Mouse (Mus musculus): Measurements from ENCODE around the gene Sbp.
"Not testable (repeated sequence)": the region's sequence is repeated elsewhere in the genome, so short reads cannot be mapped to it uniquely, and the experiment has no call there.

Gene Sbp

DNA sequence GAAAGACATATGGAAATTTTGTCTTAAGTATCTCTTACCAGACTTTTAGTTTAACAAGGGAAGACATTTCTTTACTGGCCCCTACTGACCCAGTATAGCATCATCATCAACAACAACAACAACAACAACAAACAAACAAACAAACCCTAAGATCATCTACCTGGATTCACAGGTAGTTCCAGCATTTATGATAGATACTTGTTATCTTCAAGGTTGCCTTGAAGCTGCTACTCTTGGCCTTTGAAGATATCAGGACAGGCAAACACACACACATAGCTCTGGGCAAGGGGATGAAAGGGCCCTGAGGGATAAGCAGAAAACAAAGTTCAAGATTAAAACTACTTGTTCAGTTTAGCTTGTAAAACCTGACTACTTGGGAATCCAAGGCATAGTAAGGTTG is at the start of gene Sbp:
Sbp (plus strand) TSS at position 301 of the 400 bp plus-strand sequence.
- no peak for DNase-seq

- not testable (repeated sequence) for DNase-seq
Measured at GRCm38 (mm10) chr17:23917158-23917557, 24.3 kb upstream of the Sbp start, which contains the start of gene Dcpp3. Gene Dcpp3, plus strand, starts transcription at chr17:23917458.

DNA sequence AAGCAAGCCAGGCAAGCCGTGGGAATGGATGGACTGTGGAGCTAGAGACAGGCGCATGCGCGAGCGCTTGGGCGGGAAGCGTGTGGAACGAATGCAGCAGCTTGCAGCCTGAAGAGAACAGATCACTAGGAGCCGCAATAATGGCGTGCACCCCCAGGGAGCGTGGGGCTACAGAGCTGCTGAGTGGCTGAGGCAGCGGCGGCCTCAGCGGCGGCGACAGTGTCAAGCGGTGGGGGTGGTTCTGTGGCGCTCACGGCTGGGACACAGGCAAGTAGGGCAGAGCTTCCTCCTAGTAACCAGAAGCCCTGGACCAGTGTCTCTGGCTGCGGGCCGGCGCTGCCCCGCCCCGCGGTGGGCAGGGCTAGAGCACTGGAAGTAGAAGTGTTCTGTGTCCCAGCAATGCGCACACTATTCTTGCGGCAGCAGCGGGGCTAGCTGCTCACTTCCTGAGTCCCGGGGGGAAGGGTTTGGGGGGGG is 16.9 kb upstream of the Sbp start:
- peak; percentile 83 for DNase-seq

DNA sequence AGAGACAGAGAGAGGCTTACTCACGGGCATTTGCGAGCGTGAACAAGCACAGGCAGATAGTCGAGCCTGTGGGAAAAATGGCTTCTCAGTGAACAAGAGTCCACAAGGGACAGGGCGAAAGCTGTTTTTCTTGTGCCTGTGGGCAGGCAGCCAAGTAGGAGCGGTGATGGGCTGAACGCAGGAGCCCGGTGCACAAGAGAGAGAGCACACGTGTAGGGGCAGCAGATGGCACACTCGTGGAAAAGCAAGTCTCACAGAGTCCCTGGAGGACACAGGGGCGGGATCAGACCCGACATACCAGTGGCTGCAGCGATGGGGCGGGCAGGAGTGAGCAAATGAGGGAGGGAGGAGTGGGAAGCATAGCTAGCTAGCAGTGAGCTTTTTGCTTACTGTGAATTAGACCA is 16.4 kb upstream of the Sbp start:
- DNase-seq: peak; percentile 56

DNA sequence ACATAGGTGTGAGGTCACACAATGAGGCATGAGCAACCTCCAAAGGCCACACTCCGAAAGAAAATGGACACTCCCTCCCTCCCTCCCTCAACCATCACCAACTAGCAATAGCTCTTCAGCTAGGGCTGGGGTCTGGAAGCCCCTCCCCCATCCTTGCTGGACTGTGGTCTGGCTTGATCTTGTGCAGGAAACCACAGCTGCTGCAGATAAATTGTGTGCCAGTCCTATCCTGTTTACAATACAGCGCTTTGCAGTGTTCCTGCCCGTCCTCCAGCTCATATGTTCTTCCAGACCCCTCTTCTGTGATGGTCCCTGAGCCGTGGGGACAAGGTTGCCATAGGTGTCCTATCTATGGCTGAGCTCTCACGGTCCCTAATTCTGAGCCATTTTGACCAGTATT is 10.3 kb upstream of the Sbp start:
- DNase-seq: no peak

DNA sequence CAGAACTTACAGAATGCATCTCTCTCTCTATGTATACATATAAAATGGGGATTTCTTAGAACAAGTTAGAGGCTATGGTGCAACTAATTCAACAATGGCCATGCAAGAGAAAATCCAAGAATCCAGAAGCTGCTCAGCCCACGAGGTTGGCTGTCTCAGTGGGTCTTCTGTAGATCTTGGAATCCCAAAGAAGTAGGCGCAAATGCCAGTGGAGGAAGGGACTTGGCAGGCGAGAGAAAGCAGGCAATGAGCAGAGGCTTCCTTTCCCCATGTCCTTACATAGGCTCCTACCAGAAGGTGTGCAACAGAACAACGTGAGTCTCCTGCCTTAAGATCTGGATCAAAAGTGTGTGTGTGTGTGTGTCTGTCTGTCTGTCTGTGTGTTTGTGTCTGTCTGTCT is 6.0 kb downstream of the Sbp start:
- not testable (repeated sequence) for DNase-seq

- DNase-seq: no peak
Measured at GRCm38 (mm10) chr17:23949068-23949467, 7.6 kb downstream of the Sbp start.

DNA sequence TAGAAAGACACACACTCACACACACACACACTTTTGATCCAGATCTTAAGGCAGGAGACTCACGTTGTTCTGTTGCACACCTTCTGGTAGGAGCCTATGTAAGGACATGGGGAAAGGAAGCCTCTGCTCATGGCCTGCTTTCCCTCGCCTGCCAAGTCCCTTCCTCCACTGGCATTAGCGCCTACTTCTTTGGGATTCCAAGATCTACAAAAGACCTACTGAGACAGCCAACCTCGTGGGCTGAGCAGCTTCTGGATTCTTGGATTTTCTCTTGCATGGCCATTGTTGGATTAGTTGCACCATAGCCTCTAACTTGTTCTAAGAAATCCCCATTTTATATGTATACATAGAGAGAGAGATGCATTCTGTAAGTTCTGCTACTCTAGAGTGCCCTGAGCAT is 9.4 kb downstream of the Sbp start:
- DNase-seq: not testable (repeated sequence)

GRCm38 (mm10) chr17:23955174-23955573 is 13.7 kb downstream of the Sbp start, which contains the start of gene Sbpl:
Gene Sbpl, minus strand, starts transcription at chr17:23955274.
- DNase-seq: no peak

DNA sequence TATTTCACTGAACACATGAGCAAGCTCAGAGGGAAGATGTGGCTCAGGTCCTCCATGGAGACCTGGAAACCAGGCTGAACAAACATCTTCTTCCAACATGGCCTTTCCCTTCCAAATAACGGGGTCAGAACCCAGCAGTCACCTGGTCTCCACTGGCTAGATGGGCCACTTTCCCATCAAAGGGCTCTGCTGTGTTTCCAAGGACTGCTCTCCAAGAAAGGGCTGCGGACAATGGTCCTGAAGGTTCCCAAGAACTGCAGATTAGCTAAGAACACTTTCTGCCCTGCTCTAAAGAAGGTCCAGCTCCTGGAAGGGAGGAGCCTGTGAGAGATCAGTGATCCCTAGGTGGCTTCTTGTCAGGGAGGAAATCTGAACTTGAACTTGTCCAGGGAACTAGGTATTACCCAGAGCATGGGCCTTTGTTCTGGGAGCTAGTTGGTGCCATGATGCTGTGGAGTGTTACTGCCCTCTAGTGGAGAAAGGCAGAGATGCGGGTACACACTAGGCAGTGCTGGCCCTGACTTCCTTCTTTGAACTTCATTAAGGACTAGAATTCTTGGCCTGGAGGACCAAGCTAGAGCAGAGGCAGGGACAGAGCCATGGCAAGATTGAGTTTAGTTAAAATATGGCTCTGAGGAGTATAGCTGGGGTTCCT is 18.7 kb downstream of the Sbp start:
- DNase-seq: peak; percentile 80

- no peak for DNase-seq
Measured at GRCm38 (mm10) chr17:23961573-23962122, 20.2 kb downstream of the Sbp start.

DNA sequence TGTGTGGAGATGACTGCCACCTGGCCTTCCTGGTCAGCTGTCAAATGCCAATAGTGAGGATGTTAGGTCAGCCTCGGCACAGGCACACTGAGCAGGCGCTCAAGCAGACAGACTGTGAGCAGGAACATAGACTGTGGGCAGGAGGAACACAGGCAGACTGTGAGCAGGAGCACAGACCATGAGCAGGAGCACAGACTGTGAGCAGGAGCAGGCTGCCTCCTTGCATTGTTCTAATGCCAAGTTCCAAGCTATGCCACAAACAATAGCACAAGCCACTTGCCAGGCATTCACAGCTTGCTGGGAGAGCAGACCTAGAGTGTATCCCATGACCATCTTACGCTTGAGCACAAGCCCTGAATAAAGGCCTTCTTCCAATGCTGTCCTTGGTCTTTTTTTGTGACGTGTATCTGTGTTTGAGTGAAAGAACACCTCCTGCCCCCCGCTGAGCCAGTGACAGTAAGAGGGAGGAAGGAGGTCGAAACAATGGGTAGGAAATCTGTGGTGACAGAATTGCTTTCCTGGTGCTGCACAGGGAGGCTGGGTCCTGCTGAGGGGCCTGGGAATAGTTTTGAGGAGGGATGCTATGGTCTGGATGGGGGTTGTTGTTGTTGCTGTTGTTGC is 24.4 kb downstream of the Sbp start:
- no peak for DNase-seq

GRCm38 (mm10) chr17:23966658-23967401 is 25.4 kb downstream of the Sbp start:
- no peak for DNase-seq

GRCm38 (mm10) chr17:23968780-23969179 is 27.3 kb downstream of the Sbp start:
- DNase-seq: peak; percentile 64

DNA sequence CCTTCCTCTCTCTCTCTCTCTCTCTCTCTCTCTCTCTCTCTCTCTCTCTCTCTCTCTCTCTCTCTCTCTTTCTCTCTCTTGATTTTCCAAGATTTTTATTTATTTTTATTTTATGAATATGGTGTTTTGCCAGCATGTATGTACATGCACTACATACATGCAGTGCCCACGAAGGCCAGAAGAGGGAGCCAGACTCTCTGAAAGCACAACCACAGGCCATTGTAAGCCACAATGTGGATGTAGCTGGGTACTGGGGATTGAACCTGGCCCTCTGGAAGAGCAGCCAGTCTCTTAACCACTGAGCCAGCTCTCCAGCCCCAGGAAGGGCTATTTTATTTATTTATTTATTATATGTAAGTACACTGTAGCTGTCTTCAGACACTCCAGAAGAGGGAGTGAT is 27.8 kb downstream of the Sbp start:
- peak; percentile 89 for DNase-seq

DNA sequence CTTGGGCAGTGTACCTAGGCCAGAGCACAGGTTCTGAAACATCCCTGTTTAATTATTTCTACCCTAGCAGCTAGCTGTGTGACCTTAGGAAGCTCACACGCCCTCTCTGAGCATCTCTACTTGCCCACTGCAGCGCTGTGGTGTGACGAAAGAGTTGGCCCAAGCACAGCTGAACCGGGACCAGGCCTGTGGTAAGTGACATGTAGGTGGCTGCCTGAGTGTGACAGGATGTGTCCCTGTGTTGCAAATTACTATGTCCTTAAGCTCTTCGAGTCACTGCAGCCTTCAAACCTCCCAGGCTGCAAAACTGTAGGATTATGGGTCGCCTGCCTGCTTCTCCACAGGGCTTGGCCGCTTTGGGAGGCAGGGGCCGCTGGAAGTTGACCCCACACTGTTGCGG is 29.8 kb downstream of the Sbp start:
- DNase-seq: no peak

- DNase-seq: no peak
Measured at GRCm38 (mm10) chr17:23976665-23977064, 35.2 kb downstream of the Sbp start.

GRCm38 (mm10) chr17:23979471-23979870 is 38.0 kb downstream of the Sbp start:
- DNase-seq: no peak

GRCm38 (mm10) chr17:23980297-23980909 is 38.9 kb downstream of the Sbp start, which contains the start of gene Prss30:
Gene Prss30, minus strand, starts transcription at chr17:23980566.
- no peak for DNase-seq

DNA sequence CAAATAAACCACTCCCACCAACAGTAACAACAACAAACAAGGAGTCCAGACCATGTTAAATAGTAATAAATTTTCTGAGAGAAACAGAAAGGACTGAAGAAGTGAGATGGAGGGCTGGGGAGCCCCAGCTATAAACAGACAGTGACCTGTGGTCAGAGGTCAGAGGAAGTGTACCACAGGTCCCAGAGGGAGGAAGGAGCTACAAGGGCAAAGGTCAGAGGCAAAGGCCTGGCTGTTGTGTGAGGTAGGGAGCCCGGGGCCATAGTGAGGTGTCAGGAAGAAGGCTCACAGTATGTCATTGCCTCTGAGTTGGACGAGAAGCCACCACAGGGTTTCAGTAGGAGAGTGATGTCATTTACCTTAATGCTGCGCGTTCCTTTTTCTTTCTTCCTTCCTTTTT is 41.4 kb downstream of the Sbp start:
- DNase-seq: no peak

DNA sequence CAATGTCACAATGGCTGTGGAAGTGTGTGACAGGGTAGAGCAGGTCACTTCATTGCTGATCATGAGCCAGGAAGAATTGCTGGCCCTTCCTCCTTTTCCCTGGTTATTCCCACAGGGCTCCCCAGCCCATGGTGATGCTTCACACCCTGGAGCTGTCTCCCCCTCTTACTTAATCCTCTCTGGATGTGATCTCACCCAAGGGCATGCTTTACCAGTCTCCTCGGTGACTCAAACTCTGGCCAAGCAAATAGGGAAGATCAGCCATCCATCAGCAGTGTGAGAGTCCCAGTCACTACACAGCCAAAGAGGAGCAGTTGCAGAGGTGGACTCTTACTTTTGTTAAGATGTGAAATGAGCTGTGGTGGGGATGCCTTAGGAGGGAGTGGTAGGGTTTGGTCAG is 43.5 kb downstream of the Sbp start:
- DNase-seq: no peak

GRCm38 (mm10) chr17:23989802-23990201 is 48.3 kb downstream of the Sbp start:
- DNase-seq: no peak

Measured in thymus, postnatal 4 days (tissue).